Mouse (Mus musculus) heart, embryonic 14.5 days (tissue): ENCODE measurements around the gene Ralgapa2. TPM values are rescaled to one million over a fixed set of nuclear protein-coding genes. Genes with fewer than 3 reads are reported as not detected.

Experiments
- ATAC-seq: fragments of 200-750 bp; cut with Nextera tagmentation; 2 replicates; pipeline ENCODE4 v1.8.0; 2017; ENCODE audit warnings: low read depth, moderate TSS enrichment; ENCODE audit not compliant: insufficient number of reproducible peaks, insufficient read depth, low FRiP score
- H3K27ac ChIP-seq, 2 experiments: fragments of 200-500 bp in 1 of 2; fragments of 300-500 bp in 1 of 2; sonication (generic) in 1 of 2; replicated peaks in 1 of 2; 2 replicates each; pipeline ENCODE4 v1.5.1; 2012 to 2014; ENCODE audit warnings: low read depth in 2 of 2, low read length in 2 of 2, control low read depth in 1 of 2, mild to moderate bottlenecking in 1 of 2, mixed read lengths in 1 of 2; ENCODE audit not compliant: control insufficient read depth in 1 of 2, insufficient read depth in 1 of 2
- H3K27me3 ChIP-seq: fragments of 300-500 bp; sonication (generic); 2 replicates; pipeline ENCODE4 v1.6.1; 2014; ENCODE audit warnings: mild to moderate bottlenecking, low read length, control low read depth; ENCODE audit not compliant: control insufficient read depth, insufficient read depth
- H3K36me3 ChIP-seq: fragments of 300-500 bp; sonication (generic); 2 replicates; pipeline ENCODE4 v1.6.1; 2014; ENCODE audit warnings: mild to moderate bottlenecking, control low read depth, low read length, mixed read lengths; ENCODE audit not compliant: control insufficient read depth, insufficient read depth
- H3K4me1 ChIP-seq, 2 experiments: fragments of 200-500 bp in 1 of 2; fragments of 300-500 bp in 1 of 2; sonication (generic) in 1 of 2; 2 replicates each; pipeline ENCODE4 v1.6.1; 2012 to 2014; ENCODE audit warnings: low read length in 2 of 2, control low read depth in 1 of 2, mixed read lengths in 1 of 2; ENCODE audit not compliant: control insufficient read depth in 2 of 2, insufficient read depth in 2 of 2
- H3K4me2 ChIP-seq: fragments of 300-500 bp; sonication (generic); 2 replicates; pipeline ENCODE4 v1.6.1; 2014; ENCODE audit warnings: mild to moderate bottlenecking, low read length
- H3K4me3 ChIP-seq, 2 experiments: fragments of 200-500 bp in 1 of 2; fragments of 300-500 bp in 1 of 2; sonication (generic) in 1 of 2; 2 replicates each; pipeline ENCODE4 v1.5.1; 2012 to 2014; ENCODE audit warnings: low read length in 2 of 2, mild to moderate bottlenecking in 2 of 2, control low read depth in 1 of 2, low read depth in 1 of 2, moderate library complexity in 1 of 2; ENCODE audit not compliant: control insufficient read depth in 1 of 2, insufficient read depth in 1 of 2
- H3K9ac ChIP-seq: fragments of 300-500 bp; sonication (generic); 2 replicates; pipeline ENCODE4 v1.6.1; 2014; ENCODE audit warnings: mild to moderate bottlenecking, low read length
- H3K9me3 ChIP-seq: fragments of 300-500 bp; sonication (generic); 2 replicates; pipeline ENCODE4 v1.6.1; 2016; ENCODE audit warnings: low read length, control low read depth; ENCODE audit not compliant: control insufficient read depth
- WGBS: fragments of 180-500 bp; shearing (Covaris S2); extraction: QIAGEN DNeasy Blood & Tissue Kit; methylation state at CpG from one replicate; pipeline ENCODE4 v1.1.7; 2014; 5-methylcytosine and 5-hydroxymethylcytosine counted together
- polyA plus RNA-seq: library from polyadenylated mRNA; unstranded; fragments of >200 nt; fragmentation: Nextera tagmentation; extraction: Ambion mirVana; gene quantifications from 2 replicates; pipeline ENCODE4 v1.2.1, GENCODE M21; 2014

Gene Ralgapa2
- polyA plus RNA-seq, 1 experiment from 2014 or later = 11.0 TPM

DNA sequence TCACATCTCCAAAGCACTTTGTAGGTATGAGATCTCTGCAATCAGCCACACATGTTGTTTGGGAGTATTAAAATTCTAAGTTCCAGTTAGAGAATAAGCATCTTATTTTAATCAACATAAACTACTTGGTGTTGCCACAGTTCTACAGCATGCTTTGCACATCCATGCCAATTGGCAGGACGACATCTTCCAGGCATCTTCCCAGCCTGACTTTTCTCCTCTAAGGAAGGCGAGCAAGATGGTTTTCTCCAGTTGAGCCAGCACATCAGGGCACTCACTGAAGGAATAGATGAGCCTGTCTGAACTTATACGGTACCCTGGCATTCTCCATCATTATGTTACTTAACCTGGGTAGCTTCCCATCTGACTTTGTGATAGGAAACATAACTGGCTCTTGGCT lies 83.4 kb downstream of the Ralgapa2 start:
- WGBS = 86% methylated on average over 3 of the region's 3 CpGs
- ATAC-seq = no peak

DNA sequence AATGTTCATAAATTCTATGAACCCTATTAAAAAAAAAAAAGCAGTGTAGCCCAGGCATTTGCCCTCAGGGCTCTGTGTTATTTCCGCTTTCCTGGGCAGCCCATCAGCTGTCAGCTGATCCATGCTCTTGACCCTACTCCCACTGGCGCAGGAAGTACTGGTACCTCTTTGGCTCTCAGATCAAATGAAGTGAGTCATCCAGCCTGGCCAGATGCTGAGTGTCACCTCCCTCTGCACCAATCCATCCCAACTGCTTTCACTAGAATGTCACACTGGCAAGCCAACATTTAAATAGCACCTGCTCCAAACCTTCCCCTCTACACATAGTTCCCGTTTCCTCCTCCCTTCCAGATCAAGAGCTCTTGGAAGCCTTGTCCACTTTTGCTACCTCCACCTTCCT lies 84.8 kb downstream of the Ralgapa2 start:
- Histone ChIP-seq H3K27ac (no peak overlapping the region), H3K4me2 (no peak overlapping the region), H3K27me3 (no peaks in the 10 kb centered on the region), H3K4me1 (no peaks in the 10 kb centered on the region), H3K9me3 (no peaks in the 10 kb centered on the region), H3K36me3 (peaks cover 43% of the 10 kb centered on the region), H3K9ac (no peak overlapping the region), H3K4me3 (no peak overlapping the region)
- WGBS = 81% methylated on average over 3 of the region's 3 CpGs
- no peak for ATAC-seq

More for the DNA sequence above, 83.4 kb downstream of the Ralgapa2 start:
- no peak overlapping the region for H3K4me2 ChIP-seq
- no peak overlapping the region for H3K4me3 ChIP-seq
- peaks cover 39% of the 10 kb centered on the region for H3K36me3 ChIP-seq
- H3K27ac ChIP-seq = no peak overlapping the region
- H3K27me3 ChIP-seq = no peaks in the 10 kb centered on the region
- no peaks in the 10 kb centered on the region for H3K4me1 ChIP-seq
- H3K9ac ChIP-seq = no peak overlapping the region
- no peaks in the 10 kb centered on the region for H3K9me3 ChIP-seq

DNA sequence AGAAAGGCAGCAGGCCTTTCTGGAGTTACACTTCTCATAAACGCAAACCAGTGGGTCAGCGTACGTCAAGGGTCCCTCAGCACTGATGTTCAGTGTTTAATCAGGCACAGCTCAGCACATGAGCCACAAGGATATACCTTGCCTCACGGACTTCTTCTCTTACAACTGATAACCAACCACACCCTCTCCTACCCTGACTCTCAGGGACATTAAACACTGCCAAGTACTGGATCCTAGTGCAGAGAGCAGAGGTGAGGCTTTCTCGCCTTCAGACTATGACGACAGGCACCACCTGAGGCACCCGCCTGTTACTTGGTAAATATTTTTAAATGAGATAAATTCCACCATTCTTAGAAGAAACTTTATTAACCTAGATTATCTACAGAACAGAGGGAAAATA lies 85.8 kb downstream of the Ralgapa2 start:
- 78% methylated on average over 7 of the region's 7 CpGs for WGBS
- H3K4me2 ChIP-seq = no peak overlapping the region
- H3K9ac ChIP-seq = no peak overlapping the region
- no peak overlapping the region for H3K4me3 ChIP-seq
- no peaks in the 10 kb centered on the region for H3K4me1 ChIP-seq
- no peaks in the 10 kb centered on the region for H3K9me3 ChIP-seq
- H3K27me3 ChIP-seq = no peaks in the 10 kb centered on the region
- peaks cover 34% of the 10 kb centered on the region for H3K36me3 ChIP-seq
- no peak overlapping the region for H3K27ac ChIP-seq
- ATAC-seq = no peak

DNA sequence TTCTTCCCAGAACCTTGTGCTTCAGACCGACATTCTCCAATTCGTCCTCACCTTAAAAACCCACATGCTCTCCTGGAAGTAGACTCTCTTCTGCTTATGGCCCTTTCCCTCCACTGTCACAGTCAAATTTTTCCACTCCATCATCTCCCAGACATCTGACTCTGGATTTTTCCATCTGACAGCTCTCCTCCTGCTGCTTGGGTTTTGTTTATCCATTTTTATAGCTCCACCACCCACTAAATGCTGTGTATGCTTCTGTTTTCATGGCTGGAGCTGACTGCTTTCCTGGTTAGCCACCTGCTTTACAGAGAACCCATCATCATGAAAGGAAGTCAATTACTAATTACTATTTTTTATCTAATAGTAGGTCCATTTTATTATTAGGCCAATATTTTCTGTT lies 86.9 kb downstream of the Ralgapa2 start:
- Histone ChIP-seq H3K9ac (no peak overlapping the region), H3K9me3 (no peaks in the 10 kb centered on the region), H3K4me1 (no peaks in the 10 kb centered on the region), H3K4me2 (no peak overlapping the region), H3K27me3 (no peaks in the 10 kb centered on the region), H3K36me3 (peaks cover 39% of the 10 kb centered on the region), H3K27ac (no peak overlapping the region), H3K4me3 (no peak overlapping the region)
- no peak for ATAC-seq
- WGBS = 89% methylated on average over 2 of the region's 2 CpGs

DNA sequence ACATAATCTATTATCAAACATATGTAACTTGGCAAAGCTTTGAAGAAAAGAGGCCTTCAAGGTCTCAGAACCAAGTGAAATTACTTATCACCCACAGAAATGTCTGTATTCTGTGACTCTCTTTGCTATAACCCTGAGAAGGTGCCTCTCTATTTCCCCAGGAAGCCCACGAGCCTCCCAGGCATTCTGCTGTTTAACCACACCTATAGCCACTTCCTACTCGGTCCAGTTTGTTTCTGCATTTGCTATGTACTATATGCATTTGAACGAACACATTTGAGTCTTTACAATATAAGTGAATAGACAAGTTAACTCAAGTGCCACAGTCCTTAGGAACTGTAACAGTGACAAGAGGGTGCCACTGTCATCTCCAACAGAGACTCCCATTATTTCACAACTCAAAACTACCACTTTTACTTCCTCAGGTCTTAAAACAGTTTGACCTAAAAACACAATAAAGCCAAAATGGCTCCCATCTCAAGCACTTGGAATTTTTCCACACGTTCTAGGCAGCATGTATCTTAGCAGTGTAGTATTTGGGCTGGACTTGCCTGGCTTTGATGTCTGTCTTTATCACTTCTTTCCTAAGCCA lies 88.3 kb downstream of the Ralgapa2 start:
- H3K9me3 ChIP-seq = no peaks in the 10 kb centered on the region
- H3K4me2 ChIP-seq = no peak overlapping the region
- H3K4me1 ChIP-seq = no peaks in the 10 kb centered on the region
- no peak overlapping the region for H3K27ac ChIP-seq
- no peaks in the 10 kb centered on the region for H3K27me3 ChIP-seq
- ATAC-seq = no peak
- WGBS = 68% methylated on average over 4 of the region's 4 CpGs
- no peak overlapping the region for H3K9ac ChIP-seq
- H3K36me3 ChIP-seq = peaks cover 32% of the 10 kb centered on the region
- no peak overlapping the region for H3K4me3 ChIP-seq

DNA sequence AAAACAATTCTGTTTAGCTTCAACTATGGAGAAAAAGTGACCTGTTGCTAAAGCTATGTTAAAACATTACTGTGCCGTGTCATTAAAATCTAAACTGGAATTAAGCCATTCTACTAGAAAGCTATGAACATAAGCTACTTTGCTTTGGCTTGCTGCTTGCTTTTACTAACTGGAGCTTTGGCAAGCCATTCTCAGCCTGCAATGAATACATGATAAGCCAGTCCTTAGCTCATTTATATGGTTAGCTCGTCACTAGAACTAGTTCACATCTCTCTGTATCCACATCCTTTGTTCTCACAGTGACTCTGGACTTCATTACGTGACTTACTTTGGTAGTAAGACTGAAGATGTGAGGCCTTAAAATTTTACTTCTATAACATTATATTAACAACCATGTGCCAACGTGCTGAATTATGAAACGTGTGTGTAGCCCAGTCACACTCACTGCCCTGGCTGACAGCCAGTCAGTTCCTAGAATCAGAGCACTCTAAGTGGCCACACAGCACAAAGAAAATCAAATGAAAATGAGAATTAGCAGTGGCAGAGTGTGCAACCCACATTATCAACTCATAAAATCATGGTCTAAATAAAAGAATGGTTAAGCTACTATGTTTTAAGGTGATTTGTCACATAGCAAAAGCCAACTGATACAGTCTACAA lies 89.0 kb downstream of the Ralgapa2 start:
- WGBS = 79% methylated on average over 5 of the region's 5 CpGs
- Histone ChIP-seq H3K9ac (no peak overlapping the region), H3K4me1 (no peaks in the 10 kb centered on the region), H3K9me3 (no peaks in the 10 kb centered on the region), H3K4me3 (no peak overlapping the region), H3K27ac (no peak overlapping the region), H3K36me3 (peaks cover 30% of the 10 kb centered on the region), H3K27me3 (no peaks in the 10 kb centered on the region), H3K4me2 (no peak overlapping the region)
- no peak for ATAC-seq

DNA sequence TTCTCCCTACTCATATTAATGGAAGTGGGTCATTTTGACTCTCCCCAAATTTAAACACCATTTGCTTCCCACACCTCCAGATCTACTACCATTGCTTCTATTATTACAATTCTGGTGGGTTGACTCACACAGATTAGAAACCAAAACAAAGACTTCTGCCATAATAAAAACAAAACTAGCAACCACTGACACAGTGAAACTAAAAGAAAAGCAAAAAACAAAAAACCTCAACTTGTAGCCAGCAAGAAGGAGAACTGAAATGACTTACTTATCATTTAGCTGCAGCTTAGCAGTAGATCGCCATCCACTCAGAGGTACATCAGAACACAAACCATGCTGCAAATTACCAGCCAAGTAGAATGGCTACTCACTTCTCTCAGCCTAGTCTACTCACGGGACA lies 95.9 kb downstream of the Ralgapa2 start:
- WGBS = 89% methylated on average over 2 of the region's 2 CpGs
- H3K4me2 ChIP-seq = no peak overlapping the region
- no peak for ATAC-seq

More for the DNA sequence above, 95.9 kb downstream of the Ralgapa2 start:
- Histone ChIP-seq H3K4me3 (no peak overlapping the region), H3K9ac (no peak overlapping the region), H3K9me3 (no peaks in the 10 kb centered on the region), H3K27me3 (no peaks in the 10 kb centered on the region), H3K27ac (no peak overlapping the region), H3K4me1 (peaks cover 0 to 5% of the 10 kb centered on the region in 2 experiments; a peak in 1 of 4 replicates), H3K36me3 (peaks cover 11% of the 10 kb centered on the region)
